Mouse (Mus musculus): ENCODE data around the gene Psmd9.

- TF ChIP-seq POLR2A (IDR thresholded peaks at IDR 0.05; ENCODE audit: insufficient read length, low read depth) (no peak), MYOD1 (IDR thresholded peaks at IDR 0.05; ENCODE audit: control insufficient read depth in 1 of 3, insufficient read length in 2 of 3, low read depth in 2 of 3) (no peak), MYOG (IDR thresholded peaks at IDR 0.05; ENCODE audit: control insufficient read depth in 1 of 3, insufficient read depth in 1 of 3, insufficient read length in 2 of 3, low read depth in 2 of 3) (no peak), TCF12 (IDR thresholded peaks at IDR 0.05; ENCODE audit: insufficient read depth, poor library complexity, severe bottlenecking) (no peak)
Measured at GRCm38 (mm10) chr5:123195500-123196000, 26.3 kb downstream of the Psmd9 start.
